8 mouse cellular contexts compared by ENCODE assay signal in genomic region chr8:41573027-41573885, GRCm38 (mm10).
DNase-seq lines count a peak whose midpoint lies in the region; ATAC-seq and TF ChIP-seq lines count a peak whose summit lies in the region.

No protein-coding gene starts in this region.

- H3K9me3 ChIP-seq in forebrain, embryonic 14.5 days (replicated peaks; ENCODE audit: control insufficient read depth, low read length): no peaks in the 10 kb centered on the region
- no peaks in the 10 kb centered on the region for H3K9me3 ChIP-seq in midbrain, embryonic 12.5 days

- H3K27ac ChIP-seq in forebrain, embryonic 14.5 days (ENCODE audit: low read depth, low read length): no peak overlapping the region
- H3K27ac ChIP-seq in left cerebral cortex, adult 2 months: 0 out of 2 replicates have a peak overlapping the region, but pooled peaks have one; percentile 10
- H3K27ac ChIP-seq in midbrain, embryonic 12.5 days (replicated peaks): no peak overlapping the region

- peak; percentile 83 for TF ChIP-seq CTCF in left cerebral cortex, adult 2 months (IDR thresholded peaks at IDR 0.05)

- intact Hi-C loops in left cerebral cortex, adult 2 months (cut with DNase I): loop anchor here (5.0 kb wide), 2 partner anchors 249 to 649 kb away; no protein-coding TSS in a partner anchor

- peak; percentile 37 for DNase-seq in gastrocnemius, adult 18-20 months (ENCODE audit: low spot score)
- no peak for DNase-seq in gastrocnemius, adult 8-10 months (ENCODE audit: low spot score in 2 of 2)
- peak; percentile 91 for DNase-seq in forebrain, embryonic 14.5 days (ENCODE audit: low spot score)
- peak; percentile 12 for DNase-seq in induced T-regulatory cell, adult 2 months (ENCODE audit: low read depth)
- DNase-seq in left cerebral cortex, adult 2 months (ENCODE audit: extremely low spot score in 1 of 2, low spot score in 2 of 2): peak; percentile 79 to 89
- peak; percentile 63 for DNase-seq in telencephalon, adult 2 months (ENCODE audit: low read depth, low spot score)

- no peak overlapping the region for H3K4me3 ChIP-seq in forebrain, embryonic 14.5 days (ENCODE audit: low read depth, low read length)
- H3K4me3 ChIP-seq in left cerebral cortex, adult 2 months: no peak overlapping the region
- H3K4me3 ChIP-seq in midbrain, embryonic 12.5 days: no peak overlapping the region

- H3K4me1 ChIP-seq in forebrain, embryonic 14.5 days (ENCODE audit: control insufficient read depth, insufficient read depth, low read length): no peaks in the 10 kb centered on the region
- H3K4me1 ChIP-seq in midbrain, embryonic 12.5 days: 0 out of 2 replicates have a peak, but pooled peaks cover 4% of the 10 kb centered on the region

- H3K36me3 ChIP-seq in forebrain, embryonic 14.5 days (ENCODE audit: control insufficient read depth, insufficient read depth, low read length): no peaks in the 10 kb centered on the region
- no peaks in the 10 kb centered on the region for H3K36me3 ChIP-seq in midbrain, embryonic 12.5 days

- peak; percentile 82; the same call in 1 of the 2 replicates for ATAC-seq in cerebellum, adult (ENCODE audit: insufficient number of reproducible peaks, low FRiP score, low TSS enrichment)
- ATAC-seq in forebrain, embryonic 14.5 days: peak; percentile 88
- peak; percentile 84 for ATAC-seq in midbrain, embryonic 12.5 days (ENCODE audit: low FRiP score, low read depth)

- WGBS in forebrain, embryonic 14.5 days: 38% methylated on average over 10 of the region's 10 CpGs
- WGBS in midbrain, embryonic 12.5 days: 37% methylated on average over 10 of the region's 10 CpGs

- H3K9ac ChIP-seq in forebrain, embryonic 14.5 days (ENCODE audit: low read length): no peak overlapping the region
- H3K9ac ChIP-seq in midbrain, embryonic 12.5 days (replicated peaks): no peak overlapping the region

- H3K4me2 ChIP-seq in forebrain, embryonic 14.5 days (ENCODE audit: low read length): no peak overlapping the region
- H3K4me2 ChIP-seq in midbrain, embryonic 12.5 days (replicated peaks): no peak overlapping the region

- H3K27me3 ChIP-seq in forebrain, embryonic 14.5 days (replicated peaks; ENCODE audit: control insufficient read depth, insufficient read depth, low read length): no peaks in the 10 kb centered on the region
- H3K27me3 ChIP-seq in midbrain, embryonic 12.5 days: no peaks in the 10 kb centered on the region

Comparison
In these comparisons a context has a peak if more than half of its experiments do, and no peak if none do; other contexts are left out.
1. DNase-seq: peak in gastrocnemius, adult 18-20 months (single experiment), forebrain, embryonic 14.5 days (single experiment), induced T-regulatory cell, adult 2 months (single experiment), left cerebral cortex, adult 2 months (2 of 2) and telencephalon, adult 2 months (single experiment); none in gastrocnemius, adult 8-10 months (0 of 2).
2. Peak in every context shown above with its lines, with median percentiles within 50 percentile points of each other: ATAC-seq.